Mouse (Mus musculus) forebrain, embryonic 15.5 days (tissue): ENCODE measurements around the gene Olfr575. TPM values are rescaled to one million over a fixed set of nuclear protein-coding genes. Genes with fewer than 3 reads are reported as not detected.

Experiments used
- ATAC-seq: fragments of 200-750 bp; cut with Nextera tagmentation; replicated peaks from 2 replicates; pipeline ENCODE4 v1.8.0; 2017; ENCODE audit warnings: mild to moderate bottlenecking, moderate TSS enrichment, moderate library complexity
- H3K27ac ChIP-seq: fragments of 300-500 bp; sonication (generic); replicated peaks from 2 replicates; pipeline ENCODE4 v1.5.1; 2015; ENCODE audit warnings: mild to moderate bottlenecking, inconsistent platforms
- H3K27me3 ChIP-seq: fragments of 300-500 bp; sonication (generic); 2 replicates; pipeline ENCODE4 v1.6.1; 2015; ENCODE audit warnings: inconsistent platforms
- H3K36me3 ChIP-seq: fragments of 300-500 bp; sonication (generic); 2 replicates; pipeline ENCODE4 v1.6.1; 2015; ENCODE audit warnings: mild to moderate bottlenecking, inconsistent platforms
- H3K4me1 ChIP-seq: fragments of 300-500 bp; sonication (generic); 2 replicates; pipeline ENCODE4 v1.6.1; 2015; ENCODE audit warnings: inconsistent platforms
- H3K4me2 ChIP-seq: fragments of 300-500 bp; sonication (generic); replicated peaks from 2 replicates; pipeline ENCODE4 v1.6.1; 2015; ENCODE audit warnings: mild to moderate bottlenecking, inconsistent platforms
- H3K4me3 ChIP-seq: fragments of 300-500 bp; sonication (generic); 2 replicates; pipeline ENCODE4 v1.5.1; 2015; ENCODE audit warnings: mild to moderate bottlenecking, inconsistent platforms
- H3K9ac ChIP-seq: fragments of 300-500 bp; sonication (generic); replicated peaks from 2 replicates; pipeline ENCODE4 v1.6.1; 2015; ENCODE audit warnings: mild to moderate bottlenecking, inconsistent platforms
- H3K9me3 ChIP-seq: fragments of 300-500 bp; sonication (generic); 2 replicates; pipeline ENCODE4 v1.6.1; 2016; ENCODE audit warnings: inconsistent platforms
- WGBS: fragments of 180-500 bp; shearing (Covaris S2); methylation state at CpG from one replicate; pipeline ENCODE4 v1.1.7; 2015; ENCODE audit warnings: mixed read lengths; 5-methylcytosine and 5-hydroxymethylcytosine counted together
- polyA plus RNA-seq: library from polyadenylated mRNA; unstranded; fragments of >200 nt; fragmentation: Nextera tagmentation; extraction: Ambion mirVana; gene quantifications from 2 replicates; pipeline ENCODE4 v1.2.1, GENCODE M21; 2015

Olfr575 gene
- polyA plus RNA-seq, 1 experiment from 2014 or later = not detected

DNA sequence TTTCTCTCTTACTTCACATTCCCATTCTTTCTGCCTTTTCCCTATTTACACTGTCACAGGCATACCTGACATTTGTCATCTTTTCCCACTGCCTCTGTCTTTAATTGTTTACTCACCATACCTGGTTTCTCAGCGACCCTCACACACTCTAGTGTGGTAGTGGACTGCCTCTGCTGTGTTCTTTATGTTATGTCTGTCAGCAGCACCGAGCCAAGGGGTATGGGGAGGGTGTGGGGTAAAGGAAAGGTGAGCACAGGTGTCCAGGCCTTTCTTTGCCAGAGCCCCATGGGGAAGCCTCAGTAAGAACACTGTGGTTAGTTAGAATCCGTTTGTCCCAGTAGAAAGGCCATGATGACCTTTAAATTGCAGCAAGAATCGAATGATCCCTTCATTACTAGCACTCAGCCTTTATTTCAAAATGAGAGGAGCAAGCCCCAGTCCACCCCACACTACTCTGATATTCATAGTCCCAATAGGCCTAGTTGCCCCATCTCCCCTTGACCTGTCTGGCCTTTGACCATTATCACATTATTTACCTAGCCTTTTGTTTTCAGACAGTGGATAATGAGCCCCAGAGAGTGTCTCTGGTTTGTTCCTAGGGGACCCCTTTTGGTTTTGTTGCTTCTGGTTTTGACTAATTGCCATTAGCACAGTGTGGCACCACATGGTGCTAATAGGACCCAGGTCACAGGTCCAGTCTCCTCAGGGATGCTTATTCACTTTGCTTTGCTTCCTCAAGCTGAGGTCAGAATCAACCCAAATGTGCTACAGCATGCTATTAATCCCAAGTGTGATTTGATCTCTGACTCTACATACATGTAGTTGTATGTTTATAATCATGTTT, 41.3 kb downstream of the Olfr575 start, which contains the start of gene Olfr571:
Olfr571 (minus strand) TSS at position 505 of the 844 bp plus-strand sequence.
- no peak within 1 kb of the TSS for H3K9ac ChIP-seq
- H3K27me3 ChIP-seq = no peaks in the 10 kb centered on the region
- no peak within 1 kb of the TSS for H3K4me3 ChIP-seq
- H3K9me3 ChIP-seq = no peaks in the 10 kb centered on the region
- H3K4me1 ChIP-seq = no peaks in the 10 kb centered on the region
- no peak within 1 kb of the TSS for H3K4me2 ChIP-seq
- 65% methylated on average over 4 of the region's 4 CpGs for WGBS
- no peak within 1 kb of the TSS for H3K27ac ChIP-seq
- no peak for ATAC-seq
- no peaks in the 10 kb centered on the region for H3K36me3 ChIP-seq

- ATAC-seq = no peak
- Histone ChIP-seq H3K9ac (no peak overlapping the region), H3K27ac (no peak overlapping the region), H3K27me3 (no peaks in the 10 kb centered on the region), H3K9me3 (no peaks in the 10 kb centered on the region), H3K4me3 (no peak overlapping the region), H3K4me2 (no peak overlapping the region), H3K4me1 (no peaks in the 10 kb centered on the region), H3K36me3 (no peaks in the 10 kb centered on the region)
- 79% methylated on average over 5 of the region's 5 CpGs for WGBS
Measured at GRCm38 (mm10) chr7:102916405-102916804, 42.2 kb downstream of the Olfr575 start.

DNA sequence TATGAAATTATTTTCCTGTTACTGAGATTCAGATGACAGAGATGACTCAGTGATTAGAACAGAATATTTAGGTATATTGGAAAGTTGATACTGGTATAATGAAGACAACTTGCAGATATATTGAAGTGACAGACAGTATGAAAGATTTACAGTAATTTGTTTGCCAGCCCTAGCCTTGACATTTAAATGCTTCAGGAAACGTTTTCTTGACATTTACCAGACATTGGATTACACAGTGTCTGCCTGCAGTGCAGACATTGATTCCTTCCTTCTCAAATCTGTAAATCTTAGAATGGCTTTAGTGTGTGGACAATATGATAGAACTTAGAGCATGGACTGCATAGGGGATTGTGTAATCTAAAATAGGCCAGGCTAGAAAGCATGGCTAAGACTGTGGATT, 43.3 kb downstream of the Olfr575 start:
- Histone ChIP-seq H3K36me3 (no peaks in the 10 kb centered on the region), H3K4me2 (no peak overlapping the region), H3K27me3 (no peaks in the 10 kb centered on the region), H3K4me3 (no peak overlapping the region), H3K4me1 (no peaks in the 10 kb centered on the region), H3K9me3 (no peaks in the 10 kb centered on the region), H3K27ac (no peak overlapping the region), H3K9ac (no peak overlapping the region)
- 48% methylated on average over 1 of the region's 1 CpGs for WGBS
- ATAC-seq = no peak

Other genes with a start within 250 kb of the Olfr575 start
- gene Olfr33, start 239.7 kb downstream of the Olfr575 start, polyA plus RNA-seq = not detected in 2 replicates
- not detected in 2 replicates for gene Olfr559, start 231.3 kb downstream of the Olfr575 start, polyA plus RNA-seq
- not detected in 2 replicates for gene Olfr560, start 199.4 kb downstream of the Olfr575 start, polyA plus RNA-seq
- 0.05 and 0.14 TPM in 2 replicates for gene Olfr78, start 199.3 kb downstream of the Olfr575 start, polyA plus RNA-seq
- gene Olfr561, start 187.6 kb downstream of the Olfr575 start, polyA plus RNA-seq = not detected in 2 replicates
- not detected in 2 replicates for gene Olfr564, start 155.3 kb downstream of the Olfr575 start, polyA plus RNA-seq
- not detected in 2 replicates for gene Olfr566, start 100.0 kb downstream of the Olfr575 start, polyA plus RNA-seq
- gene Olfr568, start 81.7 kb downstream of the Olfr575 start, polyA plus RNA-seq = not detected in 2 replicates
- gene Olfr569, start 67.9 kb downstream of the Olfr575 start, polyA plus RNA-seq = not detected in 2 replicates
- gene Olfr570, start 64.2 kb downstream of the Olfr575 start, polyA plus RNA-seq = 0.13 TPM in 1 of 2 replicates, not detected in the other
- gene Olfr571, start 41.2 kb downstream of the Olfr575 start, polyA plus RNA-seq = not detected in 2 replicates
- gene Olfr572, start 34.4 kb downstream of the Olfr575 start, polyA plus RNA-seq = not detected in 2 replicates
- gene Olfr573-ps1, start 16.2 kb downstream of the Olfr575 start, polyA plus RNA-seq = not detected in 2 replicates
- not detected in 2 replicates for gene Olfr574, start 10.3 kb downstream of the Olfr575 start, polyA plus RNA-seq
- gene Olfr576, start 3.9 kb upstream of the Olfr575 start, polyA plus RNA-seq = not detected in 2 replicates
- not detected in 2 replicates for gene Olfr577, start 17.2 kb upstream of the Olfr575 start, polyA plus RNA-seq
- not detected in 2 replicates for gene Olfr578, start 30.5 kb upstream of the Olfr575 start, polyA plus RNA-seq
- not detected in 2 replicates for gene Olfr582, start 79.2 kb upstream of the Olfr575 start, polyA plus RNA-seq
- gene Olfr583, start 92.5 kb upstream of the Olfr575 start, polyA plus RNA-seq = not detected in 2 replicates
- not detected in 2 replicates for gene Olfr584, start 123.1 kb upstream of the Olfr575 start, polyA plus RNA-seq
- not detected in 2 replicates for gene Olfr585, start 138.9 kb upstream of the Olfr575 start, polyA plus RNA-seq
- not detected in 2 replicates for gene Olfr586, start 166.9 kb upstream of the Olfr575 start, polyA plus RNA-seq
- not detected in 2 replicates for gene Olfr588-ps1, start 182.1 kb upstream of the Olfr575 start, polyA plus RNA-seq
- not detected in 2 replicates for gene Olfr589, start 197.6 kb upstream of the Olfr575 start, polyA plus RNA-seq
- gene Olfr591, start 219.6 kb upstream of the Olfr575 start, polyA plus RNA-seq = not detected in 2 replicates
- gene Olfr592, start 226.0 kb upstream of the Olfr575 start, polyA plus RNA-seq = not detected in 2 replicates